Mouse (Mus musculus): ENCODE results near the gene Slk. TPM values are rescaled to one million over a fixed set of nuclear protein-coding genes. Genes with fewer than 3 reads are reported as not detected.
"Not testable (repeated sequence)": the region's sequence is repeated elsewhere in the genome, so short reads cannot be mapped to it uniquely, and the experiment has no call there.

The Slk gene
- polyA plus RNA-seq, 1 experiment, result 6.1 TPM

DNA sequence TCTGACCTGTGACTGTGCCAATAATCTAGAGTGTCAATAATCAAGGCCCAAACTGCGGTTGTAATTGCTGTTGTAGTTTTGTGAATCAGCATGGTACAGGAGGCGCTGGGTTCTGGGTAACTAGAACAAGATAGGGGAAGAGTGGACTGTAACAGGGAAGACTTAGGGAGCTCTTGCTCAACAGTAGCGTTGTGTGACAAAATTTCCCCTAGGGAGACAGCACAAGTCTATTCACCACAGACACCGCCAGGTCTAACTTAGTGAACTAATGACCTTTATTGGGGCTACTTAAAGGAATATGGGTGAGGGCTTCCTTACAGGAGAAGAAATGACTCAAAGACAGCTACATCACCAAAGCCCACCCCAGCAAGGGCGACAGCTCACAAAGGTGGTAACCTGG is 9.4 kb upstream of the Slk start:
- H3K27ac ChIP-seq (ENCODE audit: control insufficient read depth, insufficient read depth, low read depth, low read length), result no peak overlapping the region
- H3K4me1 ChIP-seq (ENCODE audit: control insufficient read depth, insufficient read depth, low read length), result no peaks in the 10 kb centered on the region
- TF ChIP-seq POLR2A (IDR thresholded peaks at IDR 0.05; ENCODE audit: control insufficient read depth, low read depth, low read length) (no peak), CTCF (IDR thresholded peaks at IDR 0.05; ENCODE audit: control insufficient read depth, insufficient read depth, insufficient replicate concordance, low read depth, low read length) (no peak)

DNA sequence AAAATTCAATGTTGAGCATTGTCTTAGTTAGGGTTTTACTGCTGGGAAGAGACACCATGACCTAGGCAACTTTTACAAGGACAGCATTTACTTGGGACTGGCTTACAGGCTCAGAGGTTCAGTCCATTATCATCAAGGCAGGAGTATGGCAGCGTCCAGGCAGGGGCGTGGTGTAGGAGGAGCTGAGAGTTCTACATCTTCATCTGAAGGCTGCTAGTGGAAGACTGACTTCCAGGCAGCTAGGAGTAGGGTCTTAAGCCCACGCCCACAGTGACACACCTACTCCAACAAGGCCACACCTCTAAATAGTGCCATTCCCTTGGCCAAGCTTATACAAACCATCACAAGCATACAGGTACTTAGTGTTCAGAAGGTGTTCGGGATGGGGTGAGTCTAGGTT is 7.5 kb upstream of the Slk start:
- H3K27ac ChIP-seq (ENCODE audit: control insufficient read depth, insufficient read depth, low read depth, low read length); H3K27me3 ChIP-seq (ENCODE audit: control insufficient read depth, insufficient read depth, low read length); H3K4me1 ChIP-seq (ENCODE audit: control insufficient read depth, insufficient read depth, low read length); H3K36me3 ChIP-seq (ENCODE audit: control insufficient read depth, insufficient read depth, low read length); H3K4me3 ChIP-seq (ENCODE audit: control insufficient read depth, low read depth, low read length): not testable (repeated sequence)

More for the DNA sequence above, 9.4 kb upstream of the Slk start:
- H3K27me3 ChIP-seq (ENCODE audit: control insufficient read depth, insufficient read depth, low read length), result no peaks in the 10 kb centered on the region
- H3K36me3 ChIP-seq (ENCODE audit: control insufficient read depth, insufficient read depth, low read length), result no peaks in the 10 kb centered on the region
- no peak overlapping the region for H3K4me3 ChIP-seq (ENCODE audit: control insufficient read depth, low read depth, low read length)

DNA sequence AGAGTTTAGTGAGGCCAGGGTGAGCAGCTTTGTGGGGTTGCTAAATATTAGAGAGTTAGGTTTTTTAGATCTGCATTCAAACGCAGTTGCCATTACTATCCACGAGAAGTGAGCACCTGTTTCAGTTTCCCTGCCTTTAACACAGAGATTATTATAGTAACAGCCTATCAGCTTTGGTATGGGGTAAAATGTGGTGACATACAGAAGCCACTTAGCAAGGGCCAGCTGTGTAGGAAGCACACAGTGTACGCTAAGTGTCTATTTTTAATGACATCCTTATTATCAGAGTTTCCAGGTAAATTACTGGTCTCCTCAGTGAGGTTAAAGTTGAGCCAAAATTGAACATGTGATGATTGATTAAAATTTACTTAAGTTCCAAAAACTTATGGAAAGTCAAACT is 5.8 kb upstream of the Slk start:
- no peaks in the 10 kb centered on the region for H3K36me3 ChIP-seq (ENCODE audit: control insufficient read depth, insufficient read depth, low read length)
- peaks cover 3% of the 10 kb centered on the region; the same call in 1 of the 2 replicates for H3K4me1 ChIP-seq (ENCODE audit: control insufficient read depth, insufficient read depth, low read length)
- H3K27ac ChIP-seq (ENCODE audit: control insufficient read depth, insufficient read depth, low read depth, low read length), result no peak overlapping the region
- no peaks in the 10 kb centered on the region for H3K27me3 ChIP-seq (ENCODE audit: control insufficient read depth, insufficient read depth, low read length)
- TF ChIP-seq CTCF (IDR thresholded peaks at IDR 0.05; ENCODE audit: control insufficient read depth, insufficient read depth, insufficient replicate concordance, low read depth, low read length) (no peak), POLR2A (IDR thresholded peaks at IDR 0.05; ENCODE audit: control insufficient read depth, low read depth, low read length) (no peak)
- no peak overlapping the region for H3K4me3 ChIP-seq (ENCODE audit: control insufficient read depth, low read depth, low read length)

GRCm38 (mm10) chr19:47578581-47579224 is 775 bp upstream of the Slk start:
- H3K36me3 ChIP-seq (ENCODE audit: control insufficient read depth, insufficient read depth, low read length), result no peaks in the 10 kb centered on the region

DNA sequence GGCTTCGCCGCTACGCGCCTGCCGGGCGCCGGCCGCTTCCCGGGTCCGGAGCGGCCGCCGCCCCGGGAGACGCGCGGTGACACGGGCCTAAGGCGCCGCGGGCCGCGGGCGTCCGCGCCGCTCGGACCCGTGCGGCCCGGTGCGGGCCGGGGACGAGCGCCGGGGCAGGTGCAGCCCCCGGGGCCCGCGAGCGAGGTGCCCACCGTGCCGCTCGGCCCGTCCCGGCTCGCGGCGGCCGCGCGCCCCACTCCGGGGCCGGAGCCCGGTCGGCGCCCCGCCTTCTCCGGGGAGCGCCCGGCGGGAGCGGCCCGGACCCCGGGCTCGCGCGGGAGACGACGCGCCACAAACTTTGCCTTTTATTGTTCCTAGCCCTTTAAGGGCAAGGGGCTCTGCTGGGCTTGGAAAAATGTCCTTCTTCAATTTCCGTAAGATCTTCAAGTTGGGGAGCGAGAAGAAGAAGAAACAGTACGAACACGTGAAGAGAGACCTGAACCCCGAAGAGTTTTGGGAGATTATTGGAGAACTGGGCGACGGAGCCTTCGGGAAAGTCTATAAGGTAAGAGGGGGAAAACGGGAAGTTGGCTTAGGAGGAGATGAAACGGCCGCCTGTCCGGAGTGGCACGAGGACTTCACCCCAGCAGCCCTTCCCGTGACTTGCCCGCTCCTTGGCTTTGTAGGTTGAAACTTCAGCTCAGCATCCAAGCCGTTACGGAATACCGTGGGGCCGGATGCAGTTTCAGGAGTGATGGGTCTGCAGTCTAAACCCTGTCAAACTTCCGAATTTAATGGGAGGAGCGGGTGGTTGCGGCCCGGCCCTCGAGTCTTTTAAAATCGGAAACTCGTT is 532 bp downstream of the Slk start:
- H3K27me3 ChIP-seq (ENCODE audit: control insufficient read depth, insufficient read depth, low read length), result no peaks in the 10 kb centered on the region
- H3K4me3 ChIP-seq (ENCODE audit: control insufficient read depth, low read depth, low read length), result peak overlapping the region; percentile 81
- no peaks in the 10 kb centered on the region for H3K36me3 ChIP-seq (ENCODE audit: control insufficient read depth, insufficient read depth, low read length)
- peak overlapping the region; percentile 87 for H3K27ac ChIP-seq (ENCODE audit: control insufficient read depth, insufficient read depth, low read depth, low read length)
- TF ChIP-seq POLR2A (IDR thresholded peaks at IDR 0.05; ENCODE audit: control insufficient read depth, low read depth, low read length), result no peak
- TF ChIP-seq CTCF (IDR thresholded peaks at IDR 0.05; ENCODE audit: control insufficient read depth, insufficient read depth, insufficient replicate concordance, low read depth, low read length), result no peak
- H3K4me1 ChIP-seq (ENCODE audit: control insufficient read depth, insufficient read depth, low read length), result peaks cover 3% of the 10 kb centered on the region; the same call in 1 of the 2 replicates

More at GRCm38 (mm10) chr19:47578581-47579224, 775 bp upstream of the Slk start:
- peak overlapping the region; percentile 81 for H3K4me3 ChIP-seq (ENCODE audit: control insufficient read depth, low read depth, low read length)
- peak overlapping the region; percentile 3 for H3K27ac ChIP-seq (ENCODE audit: control insufficient read depth, insufficient read depth, low read depth, low read length)
- no peak for TF ChIP-seq POLR2A (IDR thresholded peaks at IDR 0.05; ENCODE audit: control insufficient read depth, low read depth, low read length)
- TF ChIP-seq CTCF (IDR thresholded peaks at IDR 0.05; ENCODE audit: control insufficient read depth, insufficient read depth, insufficient replicate concordance, low read depth, low read length), result no peak
- H3K4me1 ChIP-seq (ENCODE audit: control insufficient read depth, insufficient read depth, low read length), result peaks cover 3% of the 10 kb centered on the region; the same call in 1 of the 2 replicates
- H3K27me3 ChIP-seq (ENCODE audit: control insufficient read depth, insufficient read depth, low read length), result no peaks in the 10 kb centered on the region

- no peaks in the 10 kb centered on the region for H3K4me1 ChIP-seq (ENCODE audit: control insufficient read depth, insufficient read depth, low read length)
These were observed 6.3 kb downstream of the Slk start for GRCm38 (mm10) chr19:47585772-47586171.

GRCm38 (mm10) chr19:47587009-47587408 is 7.5 kb downstream of the Slk start:
- no peaks in the 10 kb centered on the region for H3K36me3 ChIP-seq (ENCODE audit: control insufficient read depth, insufficient read depth, low read length)
- no peaks in the 10 kb centered on the region for H3K4me1 ChIP-seq (ENCODE audit: control insufficient read depth, insufficient read depth, low read length)
- no peak for TF ChIP-seq CTCF (IDR thresholded peaks at IDR 0.05; ENCODE audit: control insufficient read depth, insufficient read depth, insufficient replicate concordance, low read depth, low read length)
- TF ChIP-seq POLR2A (IDR thresholded peaks at IDR 0.05; ENCODE audit: control insufficient read depth, low read depth, low read length), result no peak
- no peak overlapping the region for H3K4me3 ChIP-seq (ENCODE audit: control insufficient read depth, low read depth, low read length)
- no peak overlapping the region for H3K27ac ChIP-seq (ENCODE audit: control insufficient read depth, insufficient read depth, low read depth, low read length)
- no peaks in the 10 kb centered on the region for H3K27me3 ChIP-seq (ENCODE audit: control insufficient read depth, insufficient read depth, low read length)

More at GRCm38 (mm10) chr19:47585772-47586171, 6.3 kb downstream of the Slk start:
- Histone ChIP-seq H3K27me3 (ENCODE audit: control insufficient read depth, insufficient read depth, low read length) (no peaks in the 10 kb centered on the region), H3K36me3 (ENCODE audit: control insufficient read depth, insufficient read depth, low read length) (no peaks in the 10 kb centered on the region), H3K27ac (ENCODE audit: control insufficient read depth, insufficient read depth, low read depth, low read length) (no peak overlapping the region), H3K4me3 (ENCODE audit: control insufficient read depth, low read depth, low read length) (no peak overlapping the region)
- no peak for TF ChIP-seq CTCF (IDR thresholded peaks at IDR 0.05; ENCODE audit: control insufficient read depth, insufficient read depth, insufficient replicate concordance, low read depth, low read length)
- no peak for TF ChIP-seq POLR2A (IDR thresholded peaks at IDR 0.05; ENCODE audit: control insufficient read depth, low read depth, low read length)

Measured in testis, adult 2 months (tissue).